Comparison of ENCODE assay signal across 18 mouse cellular contexts in the genomic region with DNA sequence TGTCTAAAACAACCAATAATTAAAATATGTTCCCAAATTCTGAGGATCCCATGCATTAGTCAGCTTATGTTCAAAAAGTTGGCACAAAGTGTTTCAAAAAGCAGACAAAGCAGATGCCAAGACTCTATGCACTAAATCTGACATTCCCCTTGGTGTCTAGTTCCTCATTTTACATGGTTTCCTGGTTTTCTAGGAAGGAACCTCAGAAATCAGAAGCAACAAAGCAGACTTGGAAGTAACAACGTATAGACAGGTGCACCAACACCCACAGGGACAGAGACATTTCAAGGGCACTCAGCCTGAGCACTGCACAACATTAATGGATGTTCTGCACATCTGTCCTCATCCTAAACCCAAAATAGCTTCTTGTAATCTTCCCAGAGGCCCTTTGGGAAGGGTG. TPM values are rescaled to one million over a fixed set of nuclear protein-coding genes. Genes with fewer than 3 reads are reported as not detected.
DNase-seq lines count a peak whose midpoint lies in the region; ATAC-seq and TF ChIP-seq lines count a peak whose summit lies in the region.
"Had no signal": no experiment of that assay in that cellular context is flagged by ENCODE, and none has a peak within 500 bp of the region (broad histone marks: within the 10 kb centered on the region; RNA-seq: fewer than 3 reads in every experiment).

No protein-coding gene starts in this region.

- H3K4me2 ChIP-seq in heart, embryonic 15.5 days, result no peak overlapping the region
- H3K4me2 ChIP-seq: embryonic facial prominence, embryonic 12.5 days; forebrain, embryonic 15.5 days; hindbrain, embryonic 14.5 days had no signal

- no peak overlapping the region for H3K9ac ChIP-seq in heart, embryonic 15.5 days
- H3K9ac ChIP-seq: embryonic facial prominence, embryonic 12.5 days; forebrain, embryonic 15.5 days; hindbrain, embryonic 14.5 days had no signal

- no peaks in the 10 kb centered on the region for H3K36me3 ChIP-seq in heart, embryonic 15.5 days
- H3K36me3 ChIP-seq: embryonic facial prominence, embryonic 12.5 days; forebrain, embryonic 15.5 days; hindbrain, embryonic 10.5 days had no signal

- no peak for TF ChIP-seq CTCF in gastrocnemius, adult 2 months (IDR thresholded peaks at IDR 0.05)

- H3K9me3 ChIP-seq in heart, embryonic 15.5 days (replicated peaks), result no peaks in the 10 kb centered on the region
- H3K9me3 ChIP-seq: embryonic facial prominence, embryonic 12.5 days; forebrain, embryonic 15.5 days; hindbrain, embryonic 10.5 days had no signal

- H3K4me1 ChIP-seq in heart, embryonic 15.5 days (replicated peaks), result peaks cover 53% of the 10 kb centered on the region
- H3K4me1 ChIP-seq: forebrain, embryonic 15.5 days had no signal

- H3K4me3 ChIP-seq in gastrocnemius, adult 2 months, result no peak overlapping the region
- H3K4me3 ChIP-seq in heart, embryonic 15.5 days, result no peak overlapping the region
- H3K4me3 ChIP-seq: embryonic facial prominence, embryonic 12.5 days; forebrain, embryonic 15.5 days; hindbrain, embryonic 10.5 days had no signal

- intact Hi-C loops in gastrocnemius, adult 2 months (cut with DNase I), result loop anchor here (5.0 kb wide), 1 partner anchor 49 kb away; no protein-coding TSS in a partner anchor
- intact Hi-C loops in gastrocnemius, postnatal 36 days (cut with DNase I), result loop anchor here (5.0 kb wide), 1 partner anchor 39 kb away; no protein-coding TSS in a partner anchor

- ATAC-seq in heart, embryonic 15.5 days (replicated peaks; ENCODE audit: insufficient number of reproducible peaks, insufficient read depth, low FRiP score, low read depth), result no peak
- peak; percentile 49 for ATAC-seq in megakaryocyte progenitor cell, adult 5-6 weeks (replicated peaks; ENCODE audit: poor library complexity)
- ATAC-seq: forebrain, embryonic 15.5 days; intestine, embryonic 16.5 days had no signal

- WGBS in heart, embryonic 15.5 days, result 43% methylated on average over 1 of the region's 1 CpGs

- DNase-seq in gastrocnemius, adult 2 months, result no peak
- DNase-seq in gastrocnemius, postnatal 36 days, result no peak
- no peak for DNase-seq in heart, adult 9 months (ENCODE audit: low spot score in 2 of 2)
- DNase-seq in 416B (ENCODE audit: low read depth) (peak; percentile 40), MN1 (ENCODE audit: low spot score) (no peak)
- DNase-seq: adrenal gland, postnatal 10 days; cerebellum, adult 11 months; cerebellum, adult 8-10 months; gastrocnemius, postnatal 10 days; heart, postnatal 10 days; kidney, adult 2 months had no signal

- H3K27me3 ChIP-seq in heart, embryonic 15.5 days, result no peaks in the 10 kb centered on the region
- H3K27me3 ChIP-seq: embryonic facial prominence, embryonic 12.5 days; forebrain, embryonic 15.5 days had no signal

- peak overlapping the region; percentile 43 for H3K27ac ChIP-seq in gastrocnemius, adult 2 months
- H3K27ac ChIP-seq in heart, embryonic 15.5 days, result peak overlapping the region; percentile 59
- H3K27ac ChIP-seq: embryonic facial prominence, embryonic 12.5 days; forebrain, embryonic 15.5 days; hindbrain, embryonic 10.5 days; hindbrain, embryonic 14.5 days had no signal

RNA-seq across cellular contexts. Expression of a gene that starts 13.8 kb away (rescaled TPM):
- 1 to 10 TPM; 5.7 to 6.9 TPM for total RNA-seq in gastrocnemius, adult 2 months (2021)
- 1 to 10 TPM; 4.3 to 6.9 TPM for total RNA-seq in gastrocnemius, postnatal 36 days (2021)
- polyA plus RNA-seq in heart, embryonic 15.5 days (2015; fragmentation: Nextera tagmentation; extraction: Ambion mirVana), result 6.5 and 6.7 TPM in 2 replicates
- 4.7 and 9.3 TPM in 2 replicates for total RNA-seq in megakaryocyte progenitor cell, adult 5-6 weeks (2015)
- 2.1 and 2.7 TPM in 2 replicates for total RNA-seq in megakaryocyte progenitor cell, adult 5-6 weeks (2017)
